Mouse (Mus musculus): Measurements from ENCODE around the gene Majin.

Majin gene

GRCm38 (mm10) chr19:6227864-6228263, 43.7 kb downstream of the Majin start:
- DNase-seq (ENCODE audit: low read depth, low spot score): no peak

GRCm38 (mm10) chr19:6230411-6230810, 46.2 kb downstream of the Majin start:
- no peak for DNase-seq (ENCODE audit: low read depth, low spot score)

GRCm38 (mm10) chr19:6231036-6231435, 46.8 kb downstream of the Majin start:
- DNase-seq (ENCODE audit: low read depth, low spot score): no peak

GRCm38 (mm10) chr19:6233647-6234046, 49.5 kb downstream of the Majin start:
- DNase-seq (ENCODE audit: low read depth, low spot score): no peak

- DNase-seq (ENCODE audit: low read depth, low spot score): no peak
Observed at GRCm38 (mm10) chr19:6234337-6235083, 50.3 kb downstream of the Majin start.

GRCm38 (mm10) chr19:6235084-6236052, 51.2 kb downstream of the Majin start, which contains the start of gene Ppp2r5b:
Gene Ppp2r5b, minus strand, starts transcription at chr19:6235872.
- DNase-seq (ENCODE audit: low read depth, low spot score): peak; percentile 93

- DNase-seq (ENCODE audit: low read depth, low spot score): peak; percentile 95
Observed at GRCm38 (mm10) chr19:6236053-6236441, 51.9 kb downstream of the Majin start.

GRCm38 (mm10) chr19:6236842-6237241, 52.7 kb downstream of the Majin start:
- no peak for DNase-seq (ENCODE audit: low read depth, low spot score)

GRCm38 (mm10) chr19:6238740-6239139, 54.6 kb downstream of the Majin start:
- no peak for DNase-seq (ENCODE audit: low read depth, low spot score)

GRCm38 (mm10) chr19:6240136-6240535, 55.9 kb downstream of the Majin start:
- DNase-seq (ENCODE audit: low read depth, low spot score): no peak

GRCm38 (mm10) chr19:6240725-6241124, 56.5 kb downstream of the Majin start:
- no peak for DNase-seq (ENCODE audit: low read depth, low spot score)

GRCm38 (mm10) chr19:6241274-6242107, 57.3 kb downstream of the Majin start, which contains the start of gene Atg2a:
Gene Atg2a, plus strand, starts transcription at chr19:6241668.
- DNase-seq (ENCODE audit: low read depth, low spot score): peak; percentile 100

GRCm38 (mm10) chr19:6242281-6242680, 58.1 kb downstream of the Majin start:
- DNase-seq (ENCODE audit: low read depth, low spot score): peak; percentile 90

GRCm38 (mm10) chr19:6243226-6243625, 59.0 kb downstream of the Majin start:
- no peak for DNase-seq (ENCODE audit: low read depth, low spot score)

- DNase-seq (ENCODE audit: low read depth, low spot score): peak; percentile 49
Observed at GRCm38 (mm10) chr19:6245806-6246205, 61.6 kb downstream of the Majin start.

GRCm38 (mm10) chr19:6247526-6248300, 63.5 kb downstream of the Majin start:
- no peak for DNase-seq (ENCODE audit: low read depth, low spot score)

- DNase-seq (ENCODE audit: low read depth, low spot score): no peak
Observed at GRCm38 (mm10) chr19:6253021-6253420, 68.8 kb downstream of the Majin start.

GRCm38 (mm10) chr19:6260428-6260827, 76.2 kb downstream of the Majin start:
- DNase-seq (ENCODE audit: low read depth, low spot score): peak; percentile 51

- no peak for DNase-seq (ENCODE audit: low read depth, low spot score)
Observed at GRCm38 (mm10) chr19:6260946-6261345, 76.8 kb downstream of the Majin start.

GRCm38 (mm10) chr19:6261379-6261778, 77.2 kb downstream of the Majin start:
- DNase-seq (ENCODE audit: low read depth, low spot score): no peak

- peak; percentile 78 for DNase-seq (ENCODE audit: low read depth, low spot score)
Observed at GRCm38 (mm10) chr19:6262222-6262621, 78.0 kb downstream of the Majin start.
